Mouse (Mus musculus): ENCODE measurements around the gene Atp6v0a1.

DNA sequence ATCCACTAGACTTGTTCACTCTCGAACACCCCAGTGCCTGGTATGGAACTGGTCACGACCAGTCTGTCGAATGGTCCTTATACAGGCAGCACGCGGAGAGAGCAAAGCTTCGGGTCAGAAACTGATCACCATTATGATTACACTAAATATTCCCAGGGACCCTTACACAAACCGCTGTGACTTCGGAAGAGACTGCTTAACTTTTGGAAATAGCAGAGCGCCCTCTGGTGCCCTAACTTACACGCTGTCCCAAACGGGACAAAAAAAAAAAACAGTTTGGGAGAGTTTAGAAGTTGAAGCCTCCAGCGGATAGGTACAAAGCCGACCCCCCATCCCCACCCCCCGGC, 49.8 kb upstream of the Atp6v0a1 start:
- TF ChIP-seq POLR2A (IDR thresholded peaks at IDR 0.05; ENCODE audit: low read depth, low read length): no peak
- no peak for TF ChIP-seq CTCF (IDR thresholded peaks at IDR 0.05; ENCODE audit: borderline replicate concordance, insufficient read depth, low read length)
